Mouse (Mus musculus) lung, postnatal 0 days (tissue): ENCODE data around the gene Hcrtr1.

Experiments used
- CTCF ChIP-seq: IDR thresholded peaks from 2 replicates; pipeline ENCODE4 v1.5.1; 2016; ENCODE audit warnings: antibody characterized with exemption, mild to moderate bottlenecking
- EP300 ChIP-seq: IDR thresholded peaks from 2 replicates; pipeline ENCODE4 v1.6.1; 2016; ENCODE audit warnings: antibody characterized with exemption, mild to moderate bottlenecking, control low read depth

DNA sequence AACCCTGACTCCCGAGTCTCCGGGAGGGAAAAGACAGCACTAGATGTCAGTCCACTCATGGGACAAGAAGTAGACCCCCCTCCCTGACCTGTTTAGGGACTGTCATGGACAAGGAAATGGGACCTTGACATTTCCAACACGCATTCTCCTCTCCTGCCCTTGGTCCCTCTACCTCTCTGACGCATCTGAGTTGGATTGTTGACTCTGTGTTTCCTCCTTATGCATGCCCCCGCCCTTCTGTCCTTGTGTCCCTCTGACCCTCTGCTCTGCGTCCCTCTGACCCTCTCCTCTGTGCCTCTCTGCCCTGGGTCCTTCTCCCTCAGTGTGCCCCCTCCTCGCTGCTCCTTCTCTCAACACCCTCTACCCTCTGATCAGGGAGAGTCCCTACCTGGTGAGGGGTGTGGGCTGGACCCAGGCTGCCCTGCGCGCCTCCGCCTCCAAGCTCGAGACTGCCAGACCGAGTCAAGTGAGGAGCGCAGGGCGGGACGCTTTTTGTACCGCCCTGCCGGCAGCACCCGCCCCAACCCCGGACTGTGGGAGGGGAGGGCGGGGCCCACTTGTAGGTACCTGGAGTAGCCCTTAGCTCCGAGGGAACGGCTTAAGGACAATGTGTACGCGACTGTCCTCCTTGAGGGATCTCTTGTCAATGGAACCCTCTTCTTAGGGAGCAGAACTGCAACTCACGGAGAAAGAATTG, 35.3 kb upstream of the Hcrtr1 start:
- no peak for TF ChIP-seq CTCF
- TF ChIP-seq EP300 = peak; percentile 92
